Mouse (Mus musculus) heart, postnatal 14 days (tissue): Measurements from ENCODE around the gene Sprn. TPM values are rescaled to one million over a fixed set of nuclear protein-coding genes. Genes with fewer than 3 reads are reported as not detected.
"Not testable (repeated sequence)": the region's sequence is repeated elsewhere in the genome, so short reads cannot be mapped to it uniquely, and the experiment has no call there.

Experiments
- DNase-seq, 2 experiments: peaks; one replicate each; pipeline ENCODE4 v3.0.0; 2021 to 2022
- intact Hi-C: fragments of 180-260 bp; cut with DNase I; formaldehyde crosslinking; loops from one replicate; pipeline ENCODE4 v1.15.1; 2025
- total RNA-seq, 2 experiments: library from RNA; stranded (reverse); gene quantifications; 2 replicates each; pipeline ENCODE4 v1.2.3; 2021

Gene Sprn
- total RNA-seq, 2 experiments from 2014 or later = 0.32 to 0.41 TPM

DNA sequence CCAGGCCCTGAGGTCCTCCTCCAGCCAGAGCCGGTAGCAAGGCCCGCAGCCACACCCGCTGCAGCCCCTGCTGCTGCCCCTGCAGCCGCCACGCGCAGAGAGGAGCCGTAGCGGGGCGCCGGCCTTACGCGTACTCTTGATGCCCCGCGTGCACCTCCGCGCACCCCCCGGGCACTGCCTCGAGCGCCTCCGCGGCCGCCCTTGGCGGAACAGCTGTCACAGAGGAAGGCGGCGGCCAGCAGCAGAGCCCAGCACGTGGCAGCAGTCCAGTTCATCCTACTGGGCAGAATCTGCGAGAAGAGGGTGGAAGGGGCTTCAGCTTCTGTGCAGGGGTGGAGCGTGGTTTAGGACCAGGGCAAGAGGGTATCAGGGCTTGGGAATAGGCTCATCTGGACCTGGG is 1.3 kb downstream of the Sprn start:
- DNase-seq = peak; percentile 16 to 23
- intact Hi-C loops = no loop called here

DNA sequence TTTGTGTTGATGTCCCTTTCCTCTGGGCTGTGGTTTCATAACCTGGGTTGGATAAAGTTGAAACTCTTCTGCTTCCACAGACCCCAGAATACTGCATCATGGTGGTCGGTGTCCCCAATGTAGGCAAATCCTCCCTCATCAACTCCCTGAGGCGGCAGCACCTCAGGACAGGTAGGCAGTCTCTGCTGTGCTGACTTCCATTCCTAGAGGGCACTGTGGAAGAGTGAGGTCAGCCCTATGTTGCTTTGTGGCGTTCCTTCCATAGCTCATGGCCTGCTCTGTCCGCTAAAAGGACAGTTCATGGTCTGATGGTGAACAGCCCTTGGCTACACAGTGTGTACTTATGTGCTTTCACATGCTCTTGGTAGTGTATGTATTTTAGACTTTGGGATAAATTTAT is 10.1 kb downstream of the Sprn start:
- intact Hi-C loops = loop anchor here (5.0 kb wide), 1 partner anchor 172 kb away; no protein-coding TSS in a partner anchor
- DNase-seq = no peak

DNA sequence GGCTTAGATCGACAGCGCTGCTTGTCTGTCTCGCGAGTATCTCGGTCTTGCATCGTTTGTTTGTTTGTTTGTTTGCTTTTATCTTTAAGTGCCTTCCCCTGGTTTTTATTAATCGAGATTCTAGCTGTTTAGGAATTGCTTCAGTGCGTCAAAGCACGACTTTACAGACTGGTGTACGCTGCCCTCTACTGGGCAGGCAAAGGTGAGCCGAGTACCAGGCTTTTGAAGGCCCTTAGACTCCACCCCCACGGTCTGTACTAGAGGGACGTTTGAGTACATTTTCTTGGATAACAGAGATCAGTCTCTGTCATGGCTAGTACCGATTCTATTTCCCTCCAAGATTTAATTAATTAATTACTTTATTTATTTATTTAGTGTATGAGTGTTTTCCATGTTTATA is 13.3 kb downstream of the Sprn start:
- peak; percentile 73 to 79 for DNase-seq
- intact Hi-C loops = loop anchor here (1.0 to 5.0 kb wide), 2 partner anchors 63 to 169 kb away; no protein-coding TSS in a partner anchor

DNA sequence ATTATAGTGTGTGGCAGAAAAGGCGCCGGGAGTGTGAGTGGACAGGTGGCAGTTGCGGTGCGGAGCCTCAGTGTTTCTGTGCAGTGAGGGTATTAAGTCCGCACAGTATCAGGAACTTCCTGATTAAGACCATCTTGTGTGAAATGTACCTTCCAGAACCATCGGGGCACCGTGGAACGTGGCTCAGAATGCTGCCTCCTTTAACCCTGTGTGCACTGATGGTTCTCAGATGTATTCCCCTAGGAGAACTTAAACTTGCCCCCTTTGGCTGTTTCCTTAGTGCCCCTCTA is 16.7 kb downstream of the Sprn start:
- intact Hi-C loops = no loop called here

DNA sequence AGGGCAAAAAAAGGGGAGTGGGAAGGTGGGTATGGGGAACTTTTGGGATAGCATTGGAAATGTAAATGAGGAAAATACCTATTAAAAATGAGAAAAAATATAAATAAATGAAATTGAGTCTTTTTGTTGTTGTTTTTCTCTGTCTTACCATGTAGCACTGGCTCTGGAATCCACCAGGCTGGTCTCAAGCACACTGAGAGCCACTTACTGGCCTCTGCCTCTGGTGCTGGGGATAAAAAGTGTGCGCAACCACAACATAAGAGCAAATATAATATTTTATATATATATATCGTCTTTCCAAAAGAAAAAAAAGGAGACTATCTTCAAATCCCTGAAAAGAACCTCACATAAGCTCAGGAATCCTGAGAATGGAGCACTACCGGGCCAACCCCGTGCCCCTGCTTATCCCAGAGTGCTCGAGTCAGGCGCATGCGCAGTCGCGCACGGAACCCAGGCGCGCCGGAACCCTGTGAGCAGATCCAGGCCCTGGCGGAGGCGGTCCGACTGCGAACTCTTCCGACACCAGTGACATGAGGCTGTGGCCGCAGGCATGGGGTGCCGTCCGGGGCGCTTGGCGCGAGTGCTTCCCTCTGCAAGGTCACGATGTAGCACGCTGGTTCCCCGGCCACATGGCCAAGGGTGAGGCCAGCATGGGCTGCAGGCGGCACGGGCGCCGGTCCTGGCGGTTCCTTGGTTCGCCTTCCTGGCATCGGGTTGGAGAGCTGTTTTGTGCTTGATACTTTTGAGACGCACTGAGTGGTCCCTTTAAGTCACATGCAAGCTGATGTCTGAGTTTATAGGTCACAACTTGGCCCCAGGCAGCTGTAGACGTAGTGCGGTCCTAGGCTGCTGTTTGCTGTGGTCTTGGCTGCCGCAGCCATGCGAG is 17.3 kb downstream of the Sprn start, which contains the start of gene Mtg1:
Mtg1 (plus strand) TSS at position 430 of the 886 bp plus-strand sequence.
- intact Hi-C loops = no loop called here
- peak; percentile 98 for DNase-seq

More for the DNA sequence above, 16.7 kb downstream of the Sprn start:
- no peak for DNase-seq

DNA sequence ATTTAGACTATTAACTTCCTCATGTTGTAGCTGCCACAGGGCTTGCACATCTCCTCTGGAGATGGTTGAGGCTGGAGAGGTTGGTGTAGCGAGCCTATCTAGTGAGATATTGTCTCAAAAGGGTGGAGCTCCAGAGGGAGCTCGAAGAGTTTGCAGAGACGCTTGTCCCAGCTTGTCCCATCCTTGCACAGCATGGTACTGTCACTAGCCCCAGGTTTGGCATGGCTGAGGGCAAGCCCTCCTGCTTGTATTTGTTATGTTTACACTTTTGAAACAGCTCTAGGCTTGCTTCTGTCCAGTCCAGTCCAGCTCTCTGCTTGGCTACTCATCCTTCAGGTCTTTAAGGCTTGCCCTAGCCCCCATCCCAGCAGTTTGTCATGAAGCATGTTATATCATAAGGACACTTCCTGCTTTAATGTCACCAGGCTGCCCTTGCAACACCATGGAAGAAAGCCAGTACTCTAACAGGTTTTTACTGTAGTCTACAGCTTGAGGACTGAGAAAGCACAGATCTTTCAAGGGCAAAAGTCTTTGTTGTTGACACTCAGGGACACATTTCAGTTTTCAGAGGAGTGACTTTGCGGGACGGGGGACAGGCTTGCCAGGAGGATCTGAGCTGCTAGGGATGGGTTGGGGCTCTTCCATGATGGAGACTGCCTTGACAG is 19.4 kb downstream of the Sprn start:
- intact Hi-C loops = no loop called here
- no peak for DNase-seq

DNA sequence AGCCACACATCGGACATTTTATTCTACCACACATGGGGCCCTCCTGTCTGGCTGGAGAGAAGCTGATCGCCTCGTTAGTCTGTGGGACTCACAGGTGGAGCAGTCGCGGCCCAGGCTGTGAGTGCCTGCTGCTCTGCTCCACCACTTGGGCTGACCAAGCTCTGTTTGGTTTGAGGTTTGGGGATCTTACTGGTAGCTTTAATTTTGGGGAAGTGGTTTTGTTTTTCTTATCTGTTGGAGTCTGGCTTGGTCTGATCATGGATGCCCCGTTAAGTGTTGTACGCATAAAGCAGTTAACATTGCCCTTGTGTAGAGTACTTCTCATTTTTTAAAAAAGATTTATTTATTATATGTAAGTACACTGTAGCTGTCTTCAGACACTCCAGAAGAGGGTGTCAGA is 20.6 kb downstream of the Sprn start:
- intact Hi-C loops, DNase-seq: not testable (repeated sequence)

DNA sequence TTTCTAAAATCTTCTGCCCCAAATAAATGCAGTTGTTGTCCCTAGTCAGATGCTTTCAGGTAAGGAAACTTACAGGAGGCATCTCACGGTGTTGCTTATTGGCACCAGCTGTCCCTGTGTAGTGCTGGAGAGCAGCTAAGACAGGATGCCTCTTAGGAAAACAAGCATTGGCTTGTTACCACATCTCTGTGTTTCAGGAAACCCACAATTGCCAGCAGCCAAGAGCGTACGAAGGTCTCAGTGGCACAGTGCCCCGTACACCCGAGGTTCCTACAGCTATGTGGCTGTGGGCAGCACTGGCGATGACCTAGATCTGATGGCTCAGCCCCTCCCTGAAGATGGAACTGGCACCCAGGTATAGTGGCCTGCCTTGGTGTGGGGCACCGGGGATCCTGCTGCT is 22.5 kb downstream of the Sprn start:
- intact Hi-C loops, DNase-seq: not testable (repeated sequence)

DNA sequence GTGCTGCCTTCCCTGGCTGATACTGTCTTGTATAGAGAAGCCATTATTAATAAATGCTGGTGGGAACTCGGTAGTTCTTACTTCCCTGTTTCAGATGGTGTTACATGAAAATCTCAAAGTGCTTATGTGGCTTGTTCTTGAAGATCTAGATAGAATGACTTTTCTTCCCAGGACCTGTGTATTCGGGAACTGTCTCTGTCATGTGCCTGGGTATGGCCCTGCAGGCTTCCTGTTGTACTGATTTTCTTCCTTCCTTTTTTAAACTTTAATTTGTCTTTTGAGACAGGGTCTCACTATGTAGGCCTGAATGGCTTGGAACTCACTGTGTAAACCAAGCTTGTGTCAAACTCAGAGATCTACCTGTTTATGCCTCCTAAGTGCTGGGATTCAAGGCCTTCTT is 26.8 kb downstream of the Sprn start:
- intact Hi-C loops = no loop called here
- no peak for DNase-seq

DNA sequence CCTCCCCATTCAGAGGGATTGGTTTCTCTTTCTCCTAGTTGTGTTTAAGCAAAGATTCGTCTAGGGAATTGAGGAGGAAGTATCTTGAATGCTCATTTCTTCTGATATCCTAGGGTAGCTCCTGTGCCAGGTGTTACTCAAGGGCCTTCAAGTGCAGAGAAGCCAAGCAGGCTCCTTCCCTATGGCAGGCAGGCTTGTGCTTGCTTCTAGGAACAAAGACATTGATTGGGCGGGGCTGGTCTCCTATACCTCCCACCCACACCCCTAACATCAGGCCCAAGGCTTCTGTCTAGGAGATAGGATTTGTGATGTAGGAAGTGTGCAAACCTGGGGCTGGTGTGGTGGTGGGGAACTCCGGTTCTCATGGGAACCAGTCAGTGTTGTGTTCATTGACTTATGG is 27.7 kb downstream of the Sprn start:
- DNase-seq = no peak
- intact Hi-C loops = no loop called here

DNA sequence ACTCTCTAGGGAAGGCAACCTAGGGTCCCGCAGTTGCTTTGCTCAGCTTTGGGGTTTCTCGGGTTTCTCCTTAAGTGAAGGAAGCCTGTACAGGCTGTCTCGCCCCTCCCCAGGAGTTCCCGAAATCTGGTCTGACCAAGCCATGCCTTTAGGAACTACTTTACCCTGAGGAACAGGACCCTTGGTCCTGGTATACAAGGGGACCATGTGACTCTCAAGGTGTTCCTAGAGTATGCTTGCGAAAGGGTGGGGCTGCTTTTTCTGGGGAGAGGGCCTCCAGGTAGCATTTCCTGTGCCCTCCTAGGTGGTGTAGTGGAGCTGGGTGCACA is 28.7 kb downstream of the Sprn start:
- DNase-seq = no peak
- intact Hi-C loops = no loop called here

DNA sequence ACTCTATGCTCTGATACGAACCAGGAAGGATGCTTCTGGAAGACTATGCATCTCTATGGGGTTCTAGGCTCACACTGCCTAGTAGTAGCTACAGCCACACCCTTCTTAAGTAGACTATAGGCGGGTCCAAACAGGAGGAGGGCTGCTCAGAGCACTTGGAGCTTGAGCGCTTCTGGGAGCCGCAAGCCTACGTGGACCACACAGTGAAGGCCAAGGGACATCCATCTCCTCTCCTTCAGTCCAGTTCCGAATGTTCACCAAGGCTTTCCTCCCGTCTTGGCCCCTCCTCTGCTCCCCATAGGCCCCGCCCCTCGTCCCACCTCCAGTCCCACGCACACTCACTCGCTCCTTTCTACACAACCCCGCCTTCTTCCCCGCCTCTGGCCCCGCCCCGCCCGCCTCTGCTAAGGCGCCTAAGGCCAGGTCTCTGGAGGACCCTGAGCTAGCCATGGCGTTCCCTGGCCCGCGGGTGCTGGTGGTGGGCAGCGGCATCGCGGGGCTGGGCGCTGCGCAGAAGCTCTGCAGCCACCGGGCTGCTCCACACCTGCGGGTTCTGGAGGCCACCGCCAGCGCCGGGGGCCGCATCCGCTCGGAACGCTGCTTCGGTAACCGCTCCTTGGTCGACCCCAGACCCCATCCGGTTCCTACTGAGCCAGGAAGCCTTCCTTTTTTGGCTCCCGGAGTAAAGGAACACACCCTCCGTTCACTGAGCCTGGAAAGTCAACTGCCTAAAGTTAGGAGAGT is 29.2 kb downstream of the Sprn start:
- intact Hi-C loops = no loop called here
- peak; percentile 93 to 94 for DNase-seq

DNA sequence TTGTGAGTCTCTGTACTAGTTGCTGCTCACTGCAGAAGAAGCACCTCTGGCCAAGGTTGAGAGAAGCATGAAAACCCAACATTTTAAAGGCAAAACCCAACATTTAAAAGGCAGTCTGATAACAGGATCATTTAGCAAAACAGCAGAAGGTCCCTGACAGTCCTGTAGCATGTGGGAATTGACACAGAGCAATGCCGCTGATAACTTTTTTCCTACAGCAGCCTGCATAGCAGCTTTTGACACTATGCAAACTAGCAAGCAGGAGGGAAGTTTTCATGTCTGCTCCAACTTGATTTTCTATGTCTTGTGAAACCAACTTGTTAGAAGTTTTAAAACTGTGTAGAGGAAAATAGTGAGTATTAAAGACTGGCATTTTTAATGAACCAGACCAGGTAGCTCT is 30.3 kb downstream of the Sprn start:
- intact Hi-C loops = no loop called here
- DNase-seq = no peak

DNA sequence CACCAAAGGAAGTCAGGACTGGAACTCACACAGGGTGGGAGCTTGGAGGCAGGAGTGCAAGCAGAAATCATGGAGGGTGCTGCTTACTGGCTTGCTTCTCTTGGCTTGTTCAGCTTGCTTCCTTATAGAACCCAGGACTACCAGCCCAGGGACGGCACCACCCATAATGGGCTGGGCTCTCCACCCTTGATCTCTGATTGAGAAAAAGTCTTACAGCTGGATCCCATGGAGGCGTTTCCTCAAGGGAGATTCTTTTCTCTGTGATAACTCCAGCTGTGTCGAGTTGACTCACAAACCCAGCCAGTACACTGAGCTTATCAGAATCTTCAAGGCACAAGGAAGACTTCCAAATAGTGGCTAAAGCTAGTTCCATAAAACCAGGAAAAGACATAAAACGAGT is 31.9 kb downstream of the Sprn start:
- no peak for DNase-seq
- intact Hi-C loops = no loop called here

DNA sequence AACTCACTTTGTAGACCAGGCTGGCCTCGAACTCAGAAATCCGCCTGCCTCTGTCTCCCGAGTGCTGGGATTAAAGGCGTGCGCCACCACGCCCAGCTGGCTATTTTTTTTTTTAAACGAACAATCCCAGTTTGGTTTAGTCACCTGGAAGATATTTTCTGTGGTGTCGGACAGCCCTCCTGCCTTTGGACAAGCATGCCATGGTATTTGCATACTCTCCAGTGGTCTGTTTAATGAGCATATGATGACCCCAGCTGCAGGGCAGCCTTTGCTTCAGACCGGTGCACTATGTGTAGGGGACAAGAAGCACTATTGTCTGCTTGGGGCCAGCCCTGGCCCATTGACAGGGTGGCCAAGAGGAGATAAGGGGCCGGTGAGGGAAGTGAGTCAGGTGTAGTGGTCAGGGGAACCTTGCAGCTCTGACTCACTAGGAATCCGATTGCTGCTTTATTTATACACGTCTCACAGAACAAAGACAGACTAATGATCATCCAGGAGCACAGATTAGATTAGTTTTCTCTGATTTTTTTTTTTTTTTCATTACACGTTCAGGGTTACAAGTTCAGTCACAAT is 33.3 kb downstream of the Sprn start:
- intact Hi-C loops = no loop called here
- no peak for DNase-seq

DNA sequence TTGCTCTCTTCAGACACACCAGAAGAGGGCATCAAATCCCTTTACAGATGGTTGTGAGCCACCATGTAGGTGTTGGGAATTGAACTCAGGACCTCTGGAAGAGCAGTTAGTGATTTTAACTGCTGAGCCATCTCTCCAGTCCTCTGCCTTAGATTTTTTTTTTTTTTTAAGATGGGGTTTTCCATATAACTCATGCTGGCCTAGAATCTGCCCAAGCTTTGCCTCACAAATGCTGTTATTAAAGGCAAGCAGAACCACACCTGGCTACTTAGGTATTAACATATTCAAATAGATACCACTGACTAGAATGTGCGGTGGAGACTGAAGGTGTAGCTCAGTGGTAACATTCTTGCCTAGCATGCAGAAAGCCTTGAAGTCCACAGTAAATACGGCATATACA is 34.2 kb downstream of the Sprn start:
- intact Hi-C loops = no loop called here
- no peak for DNase-seq

DNA sequence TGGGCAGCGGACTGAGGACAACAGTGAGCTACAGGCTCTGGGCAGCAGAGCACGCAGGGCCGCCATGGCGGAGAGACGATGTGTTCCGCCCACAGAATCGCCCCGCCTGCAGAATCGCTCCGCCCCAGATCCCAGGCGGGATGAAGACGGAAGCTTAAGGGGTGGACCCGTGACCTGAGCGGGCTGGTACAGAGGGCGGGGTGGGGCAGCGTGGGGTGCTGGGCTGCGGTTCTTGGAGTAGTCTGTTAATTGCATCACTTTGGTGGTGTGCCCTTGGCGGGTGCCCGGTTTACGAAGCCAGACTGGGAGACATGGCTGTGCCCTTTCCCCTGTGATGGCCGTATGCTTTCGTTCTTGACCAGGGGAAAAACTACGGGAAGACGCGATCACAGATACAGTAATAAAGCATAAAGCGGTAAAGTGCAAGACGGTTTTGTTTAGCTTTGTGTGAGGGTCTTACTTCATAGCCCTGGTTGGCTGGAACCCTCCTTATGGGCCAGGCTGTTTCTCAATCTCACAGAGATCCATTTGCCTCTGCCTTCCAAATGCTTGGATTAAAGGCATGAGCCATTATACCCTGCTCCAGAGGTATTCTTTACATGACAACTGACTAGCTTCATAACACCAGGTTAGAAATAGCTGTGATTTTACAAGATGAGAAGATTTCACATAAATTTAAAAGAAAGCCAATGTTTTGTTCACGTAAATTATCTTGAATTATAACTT is 38.2 kb downstream of the Sprn start, which contains the start of gene Echs1:
Echs1 (minus strand) TSS at position 148 of the 726 bp plus-strand sequence.
- DNase-seq = peak; percentile 89 to 91
- intact Hi-C loops = no loop called here

DNA sequence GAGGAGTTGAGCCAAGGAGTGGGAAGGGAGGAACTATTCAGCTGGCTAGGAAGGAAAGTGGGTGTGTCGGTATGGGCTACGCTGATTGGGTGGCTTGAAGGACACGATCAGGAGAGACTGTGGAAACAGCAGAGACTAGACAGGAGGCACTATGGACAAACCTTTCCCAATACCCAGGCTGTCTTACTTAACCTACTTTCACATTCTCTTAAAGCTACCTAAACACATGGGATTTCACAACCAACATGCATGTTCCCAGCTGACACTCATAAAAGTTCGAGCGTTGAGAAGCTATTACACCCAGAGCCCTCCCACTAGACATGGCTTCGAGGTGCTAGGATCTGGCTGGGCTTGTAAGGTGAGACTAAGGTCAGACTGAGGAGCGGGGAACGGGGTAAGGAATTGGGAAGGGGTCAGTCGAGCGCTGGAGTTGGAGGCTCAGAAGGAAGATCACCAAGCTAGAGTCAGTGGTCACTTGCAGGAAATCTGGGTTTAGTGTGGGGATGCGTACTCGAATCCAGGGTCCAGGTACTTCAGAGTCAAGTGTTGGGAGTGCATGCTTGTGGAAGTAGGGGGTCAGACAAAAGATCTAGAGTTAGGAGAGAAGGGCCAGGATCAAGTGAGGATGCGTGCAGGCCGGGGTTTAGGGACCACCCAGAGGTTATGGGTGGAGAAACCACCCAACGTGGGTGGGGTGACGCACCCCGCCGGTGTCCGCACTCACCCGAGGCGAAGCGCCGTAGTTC is 38.9 kb downstream of the Sprn start, which contains the start of gene Paox:
Paox (plus strand) TSS at position 217 of the 746 bp plus-strand sequence.
- DNase-seq = peak; percentile 47 to 63
- intact Hi-C loops = no loop called here

DNA sequence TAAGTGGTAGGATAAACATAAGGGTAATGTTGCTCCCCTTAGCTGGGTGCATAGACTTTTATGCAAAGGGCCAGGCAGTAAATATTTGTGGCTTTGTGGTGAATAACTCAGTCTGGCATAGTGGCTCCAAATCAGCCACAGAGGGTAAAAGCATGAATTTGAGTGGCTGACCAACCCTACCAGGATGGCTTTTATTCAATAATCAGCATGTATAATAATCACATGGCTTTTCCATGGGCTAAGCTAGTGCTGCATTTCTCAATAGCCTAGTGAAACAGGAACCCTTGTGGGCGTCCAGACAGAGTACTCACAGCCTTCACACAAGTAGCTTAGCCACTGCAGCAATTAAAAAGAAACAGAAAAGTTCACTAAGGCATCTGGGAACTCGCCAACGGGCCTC is 42.7 kb downstream of the Sprn start:
- intact Hi-C loops = no loop called here
- DNase-seq = no peak
